Mouse (Mus musculus): ENCODE measurements around the gene Ifrd1. TPM values are rescaled to one million over a fixed set of nuclear protein-coding genes. Genes with fewer than 3 reads are reported as not detected.
"Not testable (repeated sequence)": the region's sequence is repeated elsewhere in the genome, so short reads cannot be mapped to it uniquely, and the experiment has no call there.

The Ifrd1 gene
- 100 to 1,000 TPM in 1 of 2 experiments, 10 to 100 TPM in 1; 97.4 to 104 TPM for total RNA-seq (2021)
- long read RNA-seq, transcript Ifrd1-201 (12 exons, 3,378 nt), result major isoform, 47 of 60 reads
- long read RNA-seq, partial matches to known transcripts, result 4 of 60 reads
- long read RNA-seq, other reads (novel, unspliced or antisense), result 9 of 60 reads

GRCm38 (mm10) chr12:40248454-40249180 is at the start of gene Ifrd1:
TSS of gene Ifrd1 (minus strand) at chr12:40248504.
- DNase-seq (ENCODE audit: low spot score in 2 of 2), result no peak

GRCm38 (mm10) chr12:40286539-40286938 is 38.2 kb upstream of the Ifrd1 start:
- DNase-seq (ENCODE audit: low spot score in 2 of 2), result no peak

- DNase-seq (ENCODE audit: low spot score in 2 of 2), result no peak
Measured at GRCm38 (mm10) chr12:40280596-40281325, 32.5 kb upstream of the Ifrd1 start.

GRCm38 (mm10) chr12:40277581-40277980 is 29.3 kb upstream of the Ifrd1 start:
- no peak for DNase-seq (ENCODE audit: low spot score in 2 of 2)

GRCm38 (mm10) chr12:40274931-40275330 is 26.6 kb upstream of the Ifrd1 start:
- DNase-seq (ENCODE audit: low spot score in 2 of 2), result no peak

- DNase-seq (ENCODE audit: low spot score in 2 of 2), result no peak
Measured at GRCm38 (mm10) chr12:40273339-40273738, 25.0 kb upstream of the Ifrd1 start.

GRCm38 (mm10) chr12:40272710-40273109 is 24.4 kb upstream of the Ifrd1 start:
- DNase-seq (ENCODE audit: low spot score in 2 of 2), result no peak

- DNase-seq (ENCODE audit: low spot score in 2 of 2), result no peak
Measured at GRCm38 (mm10) chr12:40268313-40268712, 20.0 kb upstream of the Ifrd1 start.

- DNase-seq (ENCODE audit: low spot score in 2 of 2), result no peak
Measured at GRCm38 (mm10) chr12:40263712-40264111, 15.4 kb upstream of the Ifrd1 start.

- DNase-seq (ENCODE audit: low spot score in 2 of 2), result no peak
Measured at GRCm38 (mm10) chr12:40263006-40263405, 14.7 kb upstream of the Ifrd1 start.

GRCm38 (mm10) chr12:40258462-40259000 is 10.2 kb upstream of the Ifrd1 start:
- no peak for DNase-seq (ENCODE audit: low spot score in 2 of 2)

- peak; percentile 94 for DNase-seq (ENCODE audit: low spot score in 2 of 2)
Measured at GRCm38 (mm10) chr12:40257226-40257625, 8.9 kb upstream of the Ifrd1 start.

GRCm38 (mm10) chr12:40256543-40256942 is 8.2 kb upstream of the Ifrd1 start:
- DNase-seq (ENCODE audit: low spot score in 2 of 2), result no peak

- DNase-seq (ENCODE audit: low spot score in 2 of 2), result no peak
Measured at GRCm38 (mm10) chr12:40256033-40256432, 7.7 kb upstream of the Ifrd1 start.

GRCm38 (mm10) chr12:40255310-40255709 is 7.0 kb upstream of the Ifrd1 start:
- DNase-seq (ENCODE audit: low spot score in 2 of 2), result not testable (repeated sequence)

- no peak for DNase-seq (ENCODE audit: low spot score in 2 of 2)
Measured at GRCm38 (mm10) chr12:40254729-40255128, 6.4 kb upstream of the Ifrd1 start.

GRCm38 (mm10) chr12:40253241-40253640 is 4.9 kb upstream of the Ifrd1 start:
- no peak for DNase-seq (ENCODE audit: low spot score in 2 of 2)

- no peak for DNase-seq (ENCODE audit: low spot score in 2 of 2)
Measured at GRCm38 (mm10) chr12:40250256-40250655, 2.0 kb upstream of the Ifrd1 start.

GRCm38 (mm10) chr12:40247976-40248375 is 328 bp downstream of the Ifrd1 start:
- no peak for DNase-seq (ENCODE audit: low spot score in 2 of 2)

GRCm38 (mm10) chr12:40247384-40247783 is 920 bp downstream of the Ifrd1 start:
- no peak for DNase-seq (ENCODE audit: low spot score in 2 of 2)

- no peak for DNase-seq (ENCODE audit: low spot score in 2 of 2)
Measured at GRCm38 (mm10) chr12:40245434-40245970, 2.8 kb downstream of the Ifrd1 start.

- DNase-seq (ENCODE audit: low spot score in 2 of 2), result no peak
Measured at GRCm38 (mm10) chr12:40244926-40245325, 3.4 kb downstream of the Ifrd1 start.
